Mouse (Mus musculus) bone marrow macrophage, adult 2 months (primary cell): Measurements from ENCODE around the gene Lsr.

Source experiments
- CTCF ChIP-seq: IDR thresholded peaks from 2 replicates; pipeline ENCODE4 v1.5.1; 2012; ENCODE audit warnings: low read depth, mild to moderate bottlenecking, low read length, moderate library complexity
- POLR2A ChIP-seq: IDR thresholded peaks from 2 replicates; pipeline ENCODE4 v1.6.1; 2012; ENCODE audit warnings: mild to moderate bottlenecking, low read depth, low read length, borderline replicate concordance

GRCm38 (mm10) chr7:31007775-31008174 is 34.5 kb upstream of the Lsr start:
- no peak for TF ChIP-seq POLR2A
- TF ChIP-seq CTCF = no peak
